Mouse (Mus musculus) forelimb bud, embryonic 11.5 days (tissue): ENCODE measurements around the gene Slc38a3.

Experiments
- DNase-seq: peaks from one replicate; pipeline ENCODE4 v3.0.0-alpha.2; 2012; ENCODE audit warnings: low read depth, low spot score

Slc38a3 gene

GRCm38 (mm10) chr9:107666751-107667205 is 2.6 kb downstream of the Slc38a3 start:
- DNase-seq, result no peak

GRCm38 (mm10) chr9:107665308-107665707 is 4.0 kb downstream of the Slc38a3 start:
- no peak for DNase-seq

GRCm38 (mm10) chr9:107663525-107663924 is 5.8 kb downstream of the Slc38a3 start:
- no peak for DNase-seq

GRCm38 (mm10) chr9:107662342-107662741 is 7.0 kb downstream of the Slc38a3 start:
- DNase-seq, result no peak

- no peak for DNase-seq
These were observed 8.6 kb downstream of the Slc38a3 start for GRCm38 (mm10) chr9:107660777-107661176.

- no peak for DNase-seq
These were observed 9.4 kb downstream of the Slc38a3 start for GRCm38 (mm10) chr9:107659961-107660360.

GRCm38 (mm10) chr9:107659551-107659950 is 9.8 kb downstream of the Slc38a3 start:
- no peak for DNase-seq

- no peak for DNase-seq
These were observed 11.2 kb downstream of the Slc38a3 start for GRCm38 (mm10) chr9:107658096-107658495.

GRCm38 (mm10) chr9:107657144-107657543 is 12.2 kb downstream of the Slc38a3 start:
- DNase-seq, result no peak

- DNase-seq, result no peak
These were observed 14.7 kb downstream of the Slc38a3 start for GRCm38 (mm10) chr9:107654585-107654984.

- DNase-seq, result no peak
These were observed 15.9 kb downstream of the Slc38a3 start for GRCm38 (mm10) chr9:107653474-107653873.

GRCm38 (mm10) chr9:107650708-107651481 is 18.4 kb downstream of the Slc38a3 start:
- DNase-seq, result no peak

GRCm38 (mm10) chr9:107650225-107650624 is 19.1 kb downstream of the Slc38a3 start:
- DNase-seq, result no peak

GRCm38 (mm10) chr9:107648767-107649166 is 20.6 kb downstream of the Slc38a3 start:
- DNase-seq, result no peak

- DNase-seq, result no peak
These were observed 22.4 kb downstream of the Slc38a3 start for GRCm38 (mm10) chr9:107646975-107647374.

GRCm38 (mm10) chr9:107645577-107645976 is 23.8 kb downstream of the Slc38a3 start:
- peak; percentile 88 for DNase-seq

GRCm38 (mm10) chr9:107645153-107645510 is 24.2 kb downstream of the Slc38a3 start:
- no peak for DNase-seq

GRCm38 (mm10) chr9:107644495-107645152 is 24.7 kb downstream of the Slc38a3 start:
- DNase-seq, result peak; percentile 88

- no peak for DNase-seq
These were observed 25.7 kb downstream of the Slc38a3 start for GRCm38 (mm10) chr9:107643544-107644214.

GRCm38 (mm10) chr9:107641666-107642065 is 27.7 kb downstream of the Slc38a3 start:
- DNase-seq, result no peak

- DNase-seq, result no peak
These were observed 29.0 kb downstream of the Slc38a3 start for GRCm38 (mm10) chr9:107640257-107640772.

- no peak for DNase-seq
These were observed 32.3 kb downstream of the Slc38a3 start for GRCm38 (mm10) chr9:107637070-107637469.
